Mouse (Mus musculus) MEL (cell line): ENCODE measurements around the gene Cd84.

Source experiments
- CTCF ChIP-seq, 3 experiments: IDR thresholded peaks in 2 of 3; conservative IDR thresholded peaks in 1 of 3; 2 replicates each; pipeline ENCODE4 v1.5.1; 2011 to 2012; ENCODE audit warnings: low read length in 3 of 3, low read depth in 2 of 3, mild to moderate bottlenecking in 2 of 3, improper control_type of control experiment in 1 of 3, inconsistent platforms in 1 of 3, mixed read lengths in 1 of 3, moderate library complexity in 1 of 3; ENCODE audit not compliant: control insufficient read depth in 1 of 3, insufficient read depth in 1 of 3, poor library complexity in 1 of 3, severe bottlenecking in 1 of 3
- KAT2A ChIP-seq: conservative IDR thresholded peaks from 2 replicates; pipeline ENCODE4 v1.6.1; 2012; ENCODE audit warnings: low read depth, low read length, improper control_type of control experiment, inconsistent platforms

- TF ChIP-seq CTCF (IDR thresholded peaks at IDR 0.05 in 2 of 3, conservative IDR thresholded peaks at IDR 0.05 in 1 of 3; ENCODE audit: control insufficient read depth in 1 of 3, insufficient read depth in 1 of 3, low read depth in 2 of 3, low read length in 3 of 3, poor library complexity in 1 of 3, severe bottlenecking in 1 of 3) (no peak), KAT2A (no peak)
These were observed 81.6 kb downstream of the Cd84 start for GRCm38 (mm10) chr1:171920989-171921621.
